Mouse (Mus musculus) spleen, adult 2 months (tissue): ENCODE data around the gene Gm20823. TPM values are rescaled to one million over a fixed set of nuclear protein-coding genes. Genes with fewer than 3 reads are reported as not detected.
"Not testable (repeated sequence)": the region's sequence is repeated elsewhere in the genome, so short reads cannot be mapped to it uniquely, and the experiment has no call there.

Experiments used
- DNase-seq, 2 experiments: peaks; one replicate each; pipeline versions ENCODE4 v3.0.0 to v3.0.0-alpha.2; 2012 to 2021; ENCODE audit warnings: low spot score in 2 of 2, low read depth in 1 of 2
- H3K27ac ChIP-seq: fragments of 200-500 bp; 2 replicates; pipeline ENCODE4 v1.5.1; 2012; ENCODE audit warnings: low read length, inconsistent platforms; ENCODE audit not compliant: insufficient read depth
- H3K27me3 ChIP-seq: fragments of 200-500 bp; 2 replicates; pipeline ENCODE4 v1.6.1; 2012; ENCODE audit warnings: mild to moderate bottlenecking, moderate library complexity, low read length, inconsistent platforms; ENCODE audit not compliant: control insufficient read depth, insufficient read depth
- H3K36me3 ChIP-seq: fragments of 200-500 bp; 2 replicates; pipeline ENCODE4 v1.6.1; 2012; ENCODE audit warnings: mild to moderate bottlenecking, low read length, inconsistent platforms; ENCODE audit not compliant: control insufficient read depth, insufficient read depth
- H3K4me1 ChIP-seq: fragments of 200-500 bp; 2 replicates; pipeline ENCODE4 v1.6.1; 2011; ENCODE audit warnings: inconsistent platforms; ENCODE audit not compliant: control insufficient read depth, insufficient read depth, insufficient read length
- H3K4me3 ChIP-seq: fragments of 200-500 bp; 2 replicates; pipeline ENCODE4 v1.5.1; 2011; ENCODE audit warnings: mild to moderate bottlenecking, inconsistent platforms; ENCODE audit not compliant: insufficient read depth, insufficient read length; ENCODE audit errors: extremely low read depth
- WGBS: fragments of 180-500 bp; shearing (Covaris S2); methylation state at CpG from one replicate; pipeline ENCODE4 v1.1.7; 2018; 5-methylcytosine and 5-hydroxymethylcytosine counted together
- polyA plus RNA-seq: library from polyadenylated mRNA; depleted of rRNA; stranded (reverse); fragments of >200 nt; gene quantifications from 2 replicates; pipeline ENCODE4 v1.2.3, GENCODE M21; 2012; rRNA removed

Gene Gm20823
- not detected in 2 replicates for polyA plus RNA-seq

DNA sequence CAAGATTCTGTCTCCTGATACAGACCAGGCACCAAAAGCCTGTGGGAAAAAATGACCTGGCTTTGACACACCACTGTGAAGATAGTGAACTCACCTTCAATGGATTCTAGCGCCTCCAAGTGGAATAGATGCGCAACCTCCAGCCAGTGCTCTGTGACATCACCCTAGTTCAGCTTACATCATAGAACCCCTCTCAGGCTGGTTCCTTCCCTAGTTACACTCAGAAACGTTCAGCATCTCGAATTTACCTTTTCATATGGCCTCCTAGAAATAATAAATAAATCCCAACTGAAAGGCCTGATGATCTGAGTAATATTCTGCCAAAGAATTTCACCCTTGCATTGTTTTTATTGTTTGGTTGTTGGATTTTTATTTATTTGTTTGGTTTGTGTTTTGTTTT lies at the start of gene Gm20823:
Gene Gm20823 (minus strand): TSS at position 101 of the 400 bp plus-strand sequence.
- not testable (repeated sequence) for H3K4me3 ChIP-seq, DNase-seq, H3K4me1 ChIP-seq, H3K36me3 ChIP-seq, H3K27me3 ChIP-seq, H3K27ac ChIP-seq
- no CpG with 5 or more reads among the region's 4 CpGs for WGBS
